Mouse (Mus musculus) limb, embryonic 13.5 days (tissue): ENCODE results near the gene Lrrc8d. TPM values are rescaled to one million over a fixed set of nuclear protein-coding genes. Genes with fewer than 3 reads are reported as not detected.

ENCODE experiments used
- ATAC-seq: fragments of 200-750 bp; cut with Nextera tagmentation; 2 replicates; pipeline ENCODE4 v1.8.0; 2017; ENCODE audit warnings: low read depth, moderate number of reproducible peaks, moderate TSS enrichment; ENCODE audit not compliant: low FRiP score
- H3K27ac ChIP-seq: fragments of 300-500 bp; sonication (generic); 2 replicates; pipeline ENCODE4 v1.5.1; 2015; ENCODE audit warnings: inconsistent platforms, mild to moderate bottlenecking, moderate library complexity
- H3K27me3 ChIP-seq: fragments of 300-500 bp; sonication (generic); 2 replicates; pipeline ENCODE4 v1.6.1; 2015; ENCODE audit warnings: mild to moderate bottlenecking, inconsistent platforms
- H3K36me3 ChIP-seq: fragments of 300-500 bp; sonication (generic); 2 replicates; pipeline ENCODE4 v1.6.1; 2015; ENCODE audit warnings: inconsistent platforms, mild to moderate bottlenecking, moderate library complexity
- H3K4me1 ChIP-seq: fragments of 300-500 bp; sonication (generic); 2 replicates; pipeline ENCODE4 v1.6.1; 2015; ENCODE audit warnings: inconsistent platforms
- H3K4me2 ChIP-seq: fragments of 300-500 bp; sonication (generic); replicated peaks from 2 replicates; pipeline ENCODE4 v1.6.1; 2015; ENCODE audit warnings: inconsistent platforms, mild to moderate bottlenecking, moderate library complexity
- H3K4me3 ChIP-seq: fragments of 300-500 bp; sonication (generic); 2 replicates; pipeline ENCODE4 v1.5.1; 2015; ENCODE audit warnings: moderate library complexity, mild to moderate bottlenecking, inconsistent platforms
- H3K9ac ChIP-seq: fragments of 300-500 bp; sonication (generic); 2 replicates; pipeline ENCODE4 v1.6.1; 2015; ENCODE audit warnings: mild to moderate bottlenecking, inconsistent platforms
- H3K9me3 ChIP-seq: fragments of 300-500 bp; sonication (generic); 2 replicates; pipeline ENCODE4 v1.6.1; 2016; ENCODE audit warnings: inconsistent platforms
- WGBS: fragments of 180-500 bp; shearing (Covaris S2); methylation state at CpG from one replicate; pipeline ENCODE4 v1.1.7; 2015; 5-methylcytosine and 5-hydroxymethylcytosine counted together
- polyA plus RNA-seq: library from polyadenylated mRNA; unstranded; fragments of >200 nt; fragmentation: Nextera tagmentation; extraction: Ambion mirVana; gene quantifications from 2 replicates; pipeline ENCODE4 v1.2.1, GENCODE M21; 2015

Lrrc8d gene
- polyA plus RNA-seq, 1 experiment from 2014 or later = 17.0 TPM

DNA sequence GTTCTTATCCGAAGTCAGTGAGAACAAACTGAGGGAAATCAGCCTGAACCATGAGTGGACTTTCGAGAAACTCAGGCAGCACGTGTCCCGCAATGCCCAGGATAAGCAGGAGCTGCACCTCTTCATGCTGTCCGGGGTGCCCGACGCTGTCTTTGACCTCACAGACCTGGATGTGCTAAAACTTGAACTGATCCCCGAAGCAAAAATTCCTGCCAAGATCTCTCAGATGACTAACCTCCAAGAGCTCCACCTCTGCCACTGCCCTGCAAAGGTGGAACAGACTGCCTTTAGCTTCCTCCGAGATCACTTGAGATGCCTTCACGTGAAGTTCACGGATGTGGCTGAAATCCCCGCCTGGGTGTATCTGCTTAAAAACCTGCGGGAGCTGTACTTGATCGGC, 113.3 kb downstream of the Lrrc8d start:
- no peak for ATAC-seq
- peaks cover 37% of the 10 kb centered on the region for H3K36me3 ChIP-seq
- peaks cover 21% of the 10 kb centered on the region for H3K9me3 ChIP-seq
- no peak overlapping the region for H3K9ac ChIP-seq
- no peak overlapping the region for H3K27ac ChIP-seq
- no peak overlapping the region for H3K4me2 ChIP-seq
- WGBS = 97% methylated on average over 14 of the region's 14 CpGs
- no peak overlapping the region for H3K4me3 ChIP-seq
- no peaks in the 10 kb centered on the region for H3K27me3 ChIP-seq
- no peaks in the 10 kb centered on the region; the same call in 1 of the 2 replicates for H3K4me1 ChIP-seq

DNA sequence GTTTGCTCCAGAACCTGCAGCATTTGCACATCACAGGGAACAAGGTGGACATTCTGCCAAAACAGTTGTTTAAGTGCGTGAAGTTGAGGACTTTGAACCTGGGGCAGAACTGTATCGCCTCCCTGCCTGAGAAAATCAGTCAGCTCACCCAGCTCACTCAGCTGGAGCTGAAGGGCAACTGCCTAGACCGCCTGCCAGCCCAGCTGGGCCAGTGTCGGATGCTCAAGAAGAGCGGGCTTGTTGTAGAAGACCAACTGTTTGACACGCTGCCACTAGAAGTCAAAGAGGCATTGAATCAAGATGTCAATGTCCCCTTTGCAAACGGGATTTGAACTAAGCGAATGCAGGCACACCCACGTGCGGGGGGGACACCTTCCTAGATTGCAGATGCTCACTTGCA, 114.2 kb downstream of the Lrrc8d start:
- H3K27me3 ChIP-seq = no peaks in the 10 kb centered on the region
- ATAC-seq = no peak
- peaks cover 21% of the 10 kb centered on the region for H3K9me3 ChIP-seq
- H3K27ac ChIP-seq = no peak overlapping the region
- peaks cover 37% of the 10 kb centered on the region for H3K36me3 ChIP-seq
- no peak overlapping the region for H3K9ac ChIP-seq
- no peak overlapping the region for H3K4me3 ChIP-seq
- 92% methylated on average over 10 of the region's 10 CpGs for whole genome bisulfite sequencing
- no peak overlapping the region for H3K4me2 ChIP-seq
- 0 out of 2 replicates have a peak, but pooled peaks cover 7% of the 10 kb centered on the region for H3K4me1 ChIP-seq

DNA sequence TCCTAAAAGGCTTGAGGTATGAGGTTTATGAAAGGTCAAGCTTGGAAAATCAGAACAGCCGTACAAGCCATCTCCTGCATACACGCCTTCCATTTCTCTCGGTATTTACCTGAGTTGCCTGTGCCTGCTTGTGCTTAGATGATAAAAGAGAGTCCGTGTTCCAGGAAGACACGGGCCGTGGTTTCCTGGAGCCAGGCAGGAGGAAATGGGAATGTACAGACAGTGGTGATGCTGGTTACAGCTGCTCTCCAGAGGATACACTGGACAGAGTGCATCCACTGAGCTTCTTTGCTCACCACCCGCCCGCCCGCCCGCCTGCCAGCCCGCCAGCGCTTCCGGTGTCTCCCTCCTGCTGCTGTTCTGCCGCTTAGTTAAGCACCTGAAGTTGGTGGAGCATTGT, 116.3 kb downstream of the Lrrc8d start:
- Histone ChIP-seq H3K4me3 (no peak overlapping the region), H3K36me3 (peaks cover 37% of the 10 kb centered on the region), H3K27me3 (no peaks in the 10 kb centered on the region), H3K4me2 (no peak overlapping the region), H3K9me3 (peaks cover 21% of the 10 kb centered on the region), H3K4me1 (0 out of 2 replicates have a peak, but pooled peaks cover 7% of the 10 kb centered on the region), H3K9ac (no peak overlapping the region), H3K27ac (no peak overlapping the region)
- no peak for ATAC-seq
- WGBS = 92% methylated on average over 14 of the region's 14 CpGs

DNA sequence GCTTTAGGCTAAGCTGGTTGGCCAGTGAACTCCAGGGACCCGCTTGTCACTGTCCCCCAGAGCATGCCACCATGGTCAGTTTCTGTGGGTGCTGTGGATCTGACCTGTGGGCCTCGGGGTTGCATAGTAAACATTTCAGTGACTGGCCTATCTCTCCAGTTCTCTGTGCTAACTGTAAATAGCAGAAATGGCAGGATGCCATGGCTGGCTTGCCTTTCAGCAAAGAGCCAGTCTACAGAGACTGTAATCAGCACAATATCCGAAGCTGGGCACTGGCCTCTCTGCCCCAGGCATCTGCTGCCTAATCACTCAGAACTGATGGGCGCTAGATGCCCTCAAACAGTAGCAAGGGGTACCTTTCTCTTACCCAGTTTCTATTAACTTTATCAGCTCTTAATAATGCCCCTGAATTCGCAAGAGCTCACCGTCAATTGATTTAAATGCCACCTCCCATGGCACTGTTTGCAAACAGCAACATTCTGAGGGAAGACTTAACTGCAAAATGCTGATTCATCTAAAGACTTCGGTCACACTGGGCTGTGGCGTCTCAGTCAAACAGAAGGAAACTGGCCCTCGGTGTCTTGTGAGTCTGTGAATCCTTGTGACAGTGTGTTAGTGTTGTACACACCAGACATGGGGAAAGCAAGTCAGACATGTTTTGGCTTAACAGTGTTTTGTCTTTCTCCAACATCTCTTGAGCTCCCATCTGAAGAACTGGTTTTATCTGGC, 117.6 kb downstream of the Lrrc8d start:
- 89% methylated on average over 9 of the region's 9 CpGs for WGBS
- H3K36me3 ChIP-seq = peaks cover 26% of the 10 kb centered on the region
- no peak overlapping the region for H3K4me2 ChIP-seq
- no peaks in the 10 kb centered on the region for H3K27me3 ChIP-seq
- no peak for ATAC-seq
- H3K9me3 ChIP-seq = peaks cover 13% of the 10 kb centered on the region; the same call in 1 of the 2 replicates
- H3K9ac ChIP-seq = no peak overlapping the region
- H3K4me3 ChIP-seq = no peak overlapping the region
- 0 out of 2 replicates have a peak, but pooled peaks cover 14% of the 10 kb centered on the region for H3K4me1 ChIP-seq
- no peak overlapping the region for H3K27ac ChIP-seq

DNA sequence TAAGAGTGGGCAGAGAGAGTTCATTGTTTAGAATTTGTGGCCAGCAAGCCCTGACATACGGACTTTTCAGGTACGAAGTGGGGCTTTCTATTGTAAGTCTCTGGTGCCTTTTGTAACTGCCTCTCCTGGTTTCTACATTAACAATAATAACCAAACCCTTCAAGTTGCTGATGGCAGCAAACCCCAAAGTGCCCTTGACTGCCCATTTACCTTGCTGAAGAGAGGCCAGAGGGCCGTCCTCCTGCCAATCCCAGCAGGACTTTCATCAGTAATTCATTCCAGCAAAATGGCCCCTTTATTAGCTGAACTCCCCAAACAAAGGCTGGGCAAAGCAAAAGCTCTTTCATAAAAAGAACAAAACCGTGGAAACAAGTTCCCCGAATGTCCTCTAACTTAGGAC, 118.6 kb downstream of the Lrrc8d start:
- no peak for ATAC-seq
- H3K4me3 ChIP-seq = no peak overlapping the region
- peaks cover 16% of the 10 kb centered on the region for H3K36me3 ChIP-seq

DNA sequence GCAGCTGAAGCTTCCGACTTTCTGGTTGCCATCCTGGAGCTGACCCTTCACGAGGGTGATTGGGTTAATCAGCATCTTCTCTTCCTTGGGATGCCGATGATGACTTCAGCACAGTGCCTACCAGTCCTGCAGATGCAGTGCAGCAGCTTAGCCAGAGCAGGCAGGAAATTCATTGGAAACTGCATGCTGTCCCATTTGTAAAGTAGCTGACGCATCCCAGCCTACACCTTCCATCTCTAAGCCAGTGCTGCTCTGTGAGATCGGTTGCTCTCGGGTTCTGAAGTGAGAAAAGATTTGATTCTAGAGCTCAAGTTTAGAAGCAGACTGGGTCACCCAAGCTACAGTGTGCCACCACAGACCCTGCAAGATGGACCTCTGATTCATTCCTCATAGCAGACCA, 121.6 kb downstream of the Lrrc8d start:
- no peak overlapping the region for H3K27ac ChIP-seq

More for the DNA sequence above, 118.6 kb downstream of the Lrrc8d start:
- no peak overlapping the region for H3K9ac ChIP-seq
- H3K4me2 ChIP-seq = no peak overlapping the region
- WGBS = 63% methylated on average over 5 of the region's 5 CpGs
- H3K9me3 ChIP-seq = peaks cover 4% of the 10 kb centered on the region; the same call in 1 of the 2 replicates
- H3K27me3 ChIP-seq = no peaks in the 10 kb centered on the region
- H3K4me1 ChIP-seq = peaks cover 24% of the 10 kb centered on the region
- H3K27ac ChIP-seq = no peak overlapping the region

DNA sequence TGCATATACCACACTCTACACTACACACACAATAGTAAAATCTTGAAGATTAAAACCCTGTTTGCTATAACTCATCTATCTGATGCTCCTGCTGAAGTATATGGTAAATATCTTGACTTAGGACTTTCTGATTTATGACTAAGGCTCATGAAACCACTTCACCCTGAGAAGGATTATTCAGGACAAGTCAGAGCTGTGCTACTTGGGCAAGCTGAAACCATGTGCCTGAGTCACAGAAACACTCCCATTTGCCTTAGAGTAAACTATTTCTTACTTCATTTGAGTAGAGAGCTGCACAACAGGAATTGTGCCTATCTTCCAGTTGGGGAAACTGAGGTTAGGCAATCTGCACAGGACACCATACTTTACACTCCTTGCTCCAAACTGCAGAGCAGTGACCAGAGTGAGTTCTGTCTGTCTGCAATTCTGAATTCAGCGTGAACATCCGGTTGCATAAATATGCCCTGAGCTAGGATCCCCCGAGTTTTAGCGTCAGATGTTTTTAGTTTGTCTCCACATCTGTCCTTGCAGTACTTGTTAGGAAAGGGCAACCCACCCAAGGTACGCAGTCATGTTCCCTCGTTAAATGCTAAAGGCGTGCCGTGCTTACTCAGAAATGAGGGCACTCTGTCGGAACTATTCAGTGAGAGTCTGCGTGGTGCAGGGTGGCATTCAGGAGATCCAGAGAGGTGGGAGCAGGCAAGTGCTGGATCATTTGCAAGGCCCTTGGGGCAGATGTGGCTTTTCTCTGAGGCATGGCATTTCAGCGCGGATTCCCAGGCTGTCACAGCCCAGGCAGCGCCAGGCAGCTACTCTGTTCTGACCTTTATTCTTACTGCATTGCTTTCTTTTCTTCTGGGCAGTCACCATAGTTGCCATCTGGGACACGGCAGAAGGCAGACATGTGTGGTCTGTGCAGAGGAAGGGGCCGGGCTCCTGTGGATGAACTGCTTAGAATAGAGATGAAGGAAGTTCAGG, 123.0 kb downstream of the Lrrc8d start:
- 23% methylated on average over 15 of the region's 15 CpGs for WGBS
- ATAC-seq = peak; percentile 45; the same call in 1 of the 2 replicates
- H3K9ac ChIP-seq = peak overlapping the region; percentile 48
- H3K27ac ChIP-seq = 0 out of 2 replicates have a peak overlapping the region, but pooled peaks have one; percentile 10
- H3K4me1 ChIP-seq = peaks cover 24% of the 10 kb centered on the region
- H3K9me3 ChIP-seq = no peaks in the 10 kb centered on the region
- H3K4me2 ChIP-seq = peak overlapping the region; percentile 45
- no peak overlapping the region for H3K4me3 ChIP-seq
- H3K36me3 ChIP-seq = no peaks in the 10 kb centered on the region
- no peaks in the 10 kb centered on the region for H3K27me3 ChIP-seq

More for the DNA sequence above, 121.6 kb downstream of the Lrrc8d start:
- no peak for ATAC-seq
- WGBS = 84% methylated on average over 6 of the region's 6 CpGs
- no peaks in the 10 kb centered on the region for H3K9me3 ChIP-seq
- H3K4me3 ChIP-seq = no peak overlapping the region
- H3K4me1 ChIP-seq = peaks cover 24% of the 10 kb centered on the region
- H3K36me3 ChIP-seq = no peaks in the 10 kb centered on the region
- no peaks in the 10 kb centered on the region for H3K27me3 ChIP-seq
- H3K9ac ChIP-seq = no peak overlapping the region
- H3K4me2 ChIP-seq = no peak overlapping the region

DNA sequence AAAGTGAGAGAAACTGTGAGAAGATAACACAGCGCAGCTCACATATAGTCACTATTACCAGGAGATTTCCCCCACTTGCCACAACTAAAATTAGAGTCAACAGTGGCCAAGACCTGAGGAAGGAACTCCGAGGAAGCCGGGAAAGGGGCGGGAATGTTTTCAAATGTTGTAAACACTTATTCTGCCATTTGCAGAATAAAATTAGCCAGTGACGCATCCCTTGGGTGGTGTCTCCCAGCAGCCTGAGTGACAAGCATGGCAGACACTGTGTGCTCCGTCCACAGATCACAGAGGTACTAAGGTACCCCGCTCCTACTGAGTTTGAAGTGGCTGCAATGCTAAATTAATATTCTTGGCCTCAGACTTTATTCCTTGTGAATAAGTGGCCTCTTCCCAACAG, 124.5 kb downstream of the Lrrc8d start:
- no peak for ATAC-seq
- WGBS = 82% methylated on average over 7 of the region's 7 CpGs

DNA sequence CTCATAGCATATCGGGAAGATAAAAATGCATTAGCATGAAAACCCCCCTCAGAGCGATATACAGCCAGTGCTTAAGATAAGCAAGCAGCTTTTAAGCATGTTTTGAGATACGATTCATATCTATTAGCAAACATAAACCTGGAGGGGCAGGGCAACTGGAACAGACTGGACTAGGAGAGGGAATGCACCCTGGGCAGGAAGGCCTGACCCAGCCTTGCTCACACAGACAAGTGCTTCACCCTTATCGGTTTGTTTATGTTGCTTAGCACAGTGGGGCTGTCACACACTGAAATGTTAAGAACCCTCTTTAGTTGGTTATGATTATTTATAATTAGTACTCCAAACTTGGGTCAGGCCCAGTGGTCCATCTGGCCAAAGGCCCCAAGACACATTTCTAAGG, 125.1 kb downstream of the Lrrc8d start:
- WGBS = 84% methylated on average over 4 of the region's 4 CpGs
- no peak for ATAC-seq
- Histone ChIP-seq H3K36me3 (no peaks in the 10 kb centered on the region), H3K27ac (no peak overlapping the region), H3K27me3 (no peaks in the 10 kb centered on the region), H3K4me3 (no peak overlapping the region), H3K9ac (no peak overlapping the region), H3K4me1 (peaks cover 24% of the 10 kb centered on the region), H3K4me2 (no peak overlapping the region), H3K9me3 (no peaks in the 10 kb centered on the region)

More for the DNA sequence above, 124.5 kb downstream of the Lrrc8d start:
- no peaks in the 10 kb centered on the region for H3K9me3 ChIP-seq
- no peak overlapping the region for H3K4me3 ChIP-seq
- H3K27ac ChIP-seq = no peak overlapping the region
- H3K27me3 ChIP-seq = no peaks in the 10 kb centered on the region
- H3K9ac ChIP-seq = no peak overlapping the region
- H3K4me1 ChIP-seq = peaks cover 21% of the 10 kb centered on the region
- H3K36me3 ChIP-seq = no peaks in the 10 kb centered on the region
- no peak overlapping the region for H3K4me2 ChIP-seq

DNA sequence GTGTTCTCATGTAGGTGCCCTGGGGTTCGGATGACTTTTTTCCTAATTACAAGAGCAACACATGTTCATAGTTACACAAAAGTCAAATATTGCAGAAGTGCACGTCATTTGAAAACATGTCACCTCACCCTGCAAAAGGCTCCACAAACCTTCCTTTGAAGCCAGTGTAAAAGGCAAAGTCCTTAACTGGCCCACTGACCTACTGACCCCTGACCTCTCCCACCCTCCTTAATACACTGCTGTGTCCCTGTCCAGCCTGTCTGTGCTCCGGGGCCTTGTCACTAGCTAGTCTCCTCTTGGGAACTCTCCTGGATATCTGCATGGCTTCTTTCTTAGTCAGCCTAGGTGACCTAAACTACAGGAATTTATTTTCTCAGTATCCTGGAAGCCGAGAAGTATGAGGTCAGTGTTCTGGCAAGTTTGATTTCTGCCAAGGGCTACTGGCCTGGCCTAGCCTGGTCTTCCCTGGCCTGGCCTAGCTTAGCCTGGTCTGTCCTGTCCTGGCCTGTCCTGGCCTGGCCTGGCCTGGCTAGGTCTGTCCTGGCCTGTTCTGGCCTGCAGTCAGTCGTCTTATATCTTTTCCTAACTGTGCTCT, 127.2 kb downstream of the Lrrc8d start:
- no peak overlapping the region for H3K4me2 ChIP-seq
- no peak overlapping the region for H3K9ac ChIP-seq
- no peak overlapping the region for H3K4me3 ChIP-seq
- H3K4me1 ChIP-seq = peaks cover 21% of the 10 kb centered on the region
- no peak for ATAC-seq
- no peak overlapping the region for H3K27ac ChIP-seq
- no peaks in the 10 kb centered on the region for H3K9me3 ChIP-seq
- no peaks in the 10 kb centered on the region for H3K36me3 ChIP-seq
- 55% methylated on average over 5 of the region's 5 CpGs for WGBS
- H3K27me3 ChIP-seq = no peaks in the 10 kb centered on the region

DNA sequence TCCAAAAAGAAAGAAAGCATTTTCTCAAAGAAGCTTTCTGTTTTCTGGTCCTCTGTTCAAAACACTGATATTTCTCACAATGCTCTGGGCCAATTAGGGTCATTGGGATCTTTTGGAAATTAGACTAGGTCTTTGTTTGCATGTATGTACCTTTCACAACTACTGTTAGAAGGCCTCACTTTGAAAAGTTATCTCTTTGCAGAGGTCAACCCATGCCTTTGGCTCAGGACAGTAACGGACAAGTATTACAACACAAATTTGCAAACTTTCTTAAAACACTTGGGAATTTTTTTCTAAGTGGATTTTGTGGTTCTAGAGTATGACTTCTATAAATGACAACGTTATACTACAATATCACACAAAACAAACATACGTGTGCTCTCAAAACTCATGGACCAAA, 128.3 kb downstream of the Lrrc8d start:
- Histone ChIP-seq H3K9ac (no peak overlapping the region), H3K4me3 (no peak overlapping the region), H3K4me1 (peaks cover 18% of the 10 kb centered on the region), H3K27ac (no peak overlapping the region), H3K4me2 (no peak overlapping the region), H3K36me3 (no peaks in the 10 kb centered on the region), H3K27me3 (no peaks in the 10 kb centered on the region), H3K9me3 (no peaks in the 10 kb centered on the region)
- ATAC-seq = no peak
- 92% methylated on average over 3 of the region's 3 CpGs for whole genome bisulfite sequencing
